ENCODE assay signal across 7 mouse cellular contexts in the genomic region with DNA sequence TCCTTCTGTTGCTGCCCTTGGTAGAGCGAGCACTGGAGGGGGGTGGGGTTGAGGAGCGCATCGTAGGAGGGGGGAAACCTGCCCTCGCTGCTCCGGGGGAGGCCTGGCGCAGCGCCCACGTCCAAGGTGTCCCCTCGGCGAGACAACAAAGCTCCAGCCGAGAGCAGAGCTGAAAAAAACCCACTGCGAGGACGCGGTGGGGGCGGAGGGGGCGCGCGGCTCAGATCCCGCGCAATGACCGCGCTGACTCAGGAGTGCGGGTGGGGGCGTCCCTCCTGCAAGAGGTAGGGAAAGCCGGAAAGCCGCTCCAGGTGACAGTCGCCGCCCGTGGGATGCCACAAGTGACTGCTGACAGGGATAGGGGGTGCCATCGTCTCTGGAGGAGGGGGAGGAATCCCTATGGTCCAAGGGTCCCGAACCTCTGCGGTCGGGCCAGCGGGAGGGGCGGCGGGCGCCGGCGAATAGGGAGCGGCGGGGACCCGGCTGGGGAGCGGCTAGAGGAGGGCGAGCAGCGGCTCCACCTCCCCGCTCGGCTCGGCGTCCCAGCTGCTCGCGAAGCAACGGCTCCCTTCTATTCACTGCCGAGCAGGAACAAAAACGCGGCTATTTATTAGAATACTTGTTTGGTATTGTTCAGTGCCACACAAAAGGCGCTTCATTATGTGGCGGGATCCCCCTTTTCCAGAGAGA. TPM values are rescaled to one million over a fixed set of nuclear protein-coding genes. Genes with fewer than 3 reads are reported as not detected.
DNase-seq lines count a peak whose midpoint lies in the region; ATAC-seq and TF ChIP-seq lines count a peak whose summit lies in the region.

No protein-coding gene starts in this region.

- peak overlapping the region; percentile 30 for H3K4me3 ChIP-seq in lung, embryonic 16.5 days (ENCODE audit: low read length)
- H3K4me3 ChIP-seq in forebrain, embryonic 11.5 days (ENCODE audit: low read depth, low read length) = peak overlapping the region; percentile 48
- peak overlapping the region; percentile 37 for H3K4me3 ChIP-seq in intestine, postnatal 0 days (ENCODE audit: low read depth, low read length)

- no peak for DNase-seq in lung, postnatal 25 days (ENCODE audit: low spot score)
- DNase-seq in forebrain, embryonic 11.5 days (ENCODE audit: low spot score) = peak; percentile 82
- peak; percentile 66 for DNase-seq in retina, postnatal 1 day
- no peak for DNase-seq in right cerebral cortex, postnatal 10 days (ENCODE audit: low spot score in 2 of 2)
- DNase-seq in spleen, postnatal 10 days (ENCODE audit: low spot score in 2 of 2) = no peak

- no peak overlapping the region for H3K27ac ChIP-seq in lung, embryonic 16.5 days (ENCODE audit: low read length)
- peak overlapping the region; percentile 82 for H3K27ac ChIP-seq in forebrain, embryonic 11.5 days (ENCODE audit: low read depth, low read length)
- H3K27ac ChIP-seq in intestine, postnatal 0 days (ENCODE audit: low read depth, low read length) = no peak overlapping the region

- under 1% methylated on average over 56 of the region's 57 CpGs for WGBS in lung, embryonic 16.5 days
- WGBS in forebrain, embryonic 11.5 days = under 1% methylated on average over 55 of the region's 57 CpGs
- WGBS in intestine, postnatal 0 days = under 1% methylated on average over 56 of the region's 57 CpGs

- ATAC-seq in lung, embryonic 16.5 days (ENCODE audit: low read depth) = peak; percentile 55; the same call in 1 of the 2 replicates
- ATAC-seq in forebrain, embryonic 11.5 days (replicated peaks; ENCODE audit: low FRiP score) = peak; percentile 60
- ATAC-seq in intestine, postnatal 0 days = no peak

- H3K9ac ChIP-seq in lung, embryonic 16.5 days (ENCODE audit: low read length) = no peak overlapping the region
- peak overlapping the region; percentile 82 for H3K9ac ChIP-seq in forebrain, embryonic 11.5 days (ENCODE audit: low read length)
- no peak overlapping the region for H3K9ac ChIP-seq in intestine, postnatal 0 days (ENCODE audit: low read depth, low read length)

- no peak for TF ChIP-seq CTCF in intestine, postnatal 0 days (IDR thresholded peaks at IDR 0.05; ENCODE audit: low read depth)

- peaks cover 28% of the 10 kb centered on the region for H3K4me1 ChIP-seq in lung, embryonic 16.5 days (replicated peaks; ENCODE audit: control insufficient read depth, insufficient read depth, low read length)
- peaks cover 35% of the 10 kb centered on the region for H3K4me1 ChIP-seq in forebrain, embryonic 11.5 days (replicated peaks; ENCODE audit: control insufficient read depth, insufficient read depth, low read length)
- no peaks in the 10 kb centered on the region for H3K4me1 ChIP-seq in intestine, postnatal 0 days (replicated peaks; ENCODE audit: control insufficient read depth, insufficient read depth, low read length)

- H3K36me3 ChIP-seq in lung, embryonic 16.5 days (ENCODE audit: control insufficient read depth, insufficient read depth, low read length) = no peaks in the 10 kb centered on the region
- no peaks in the 10 kb centered on the region for H3K36me3 ChIP-seq in forebrain, embryonic 11.5 days (ENCODE audit: control insufficient read depth, insufficient read depth, low read length)
- H3K36me3 ChIP-seq in intestine, postnatal 0 days (ENCODE audit: control insufficient read depth, insufficient read depth) = no peaks in the 10 kb centered on the region

- H3K4me2 ChIP-seq in lung, embryonic 16.5 days (ENCODE audit: low read depth, low read length) = peak overlapping the region; percentile 47
- H3K4me2 ChIP-seq in forebrain, embryonic 11.5 days (ENCODE audit: low read depth, low read length, severe bottlenecking) = peak overlapping the region; percentile 93
- H3K4me2 ChIP-seq in intestine, postnatal 0 days (replicated peaks; ENCODE audit: low read depth) = peak overlapping the region; percentile 65

- H3K27me3 ChIP-seq in lung, embryonic 16.5 days (ENCODE audit: control insufficient read depth, insufficient read depth, low read depth, low read length) = peaks cover 92% of the 10 kb centered on the region
- peaks cover 74% of the 10 kb centered on the region for H3K27me3 ChIP-seq in forebrain, embryonic 11.5 days (ENCODE audit: control insufficient read depth, insufficient read depth, low read length)
- peaks cover 98% of the 10 kb centered on the region for H3K27me3 ChIP-seq in intestine, postnatal 0 days (replicated peaks; ENCODE audit: control insufficient read depth, insufficient read depth, low read length)

- H3K9me3 ChIP-seq in lung, embryonic 16.5 days (ENCODE audit: control insufficient read depth, low read length) = no peaks in the 10 kb centered on the region
- H3K9me3 ChIP-seq in forebrain, embryonic 11.5 days (ENCODE audit: control insufficient read depth, low read length) = no peaks in the 10 kb centered on the region
- H3K9me3 ChIP-seq in intestine, postnatal 0 days (ENCODE audit: control insufficient read depth) = no peaks in the 10 kb centered on the region

RNA-seq across cellular contexts. Expression of a gene that starts 10.0 kb away (rescaled TPM):
- polyA plus RNA-seq in lung, embryonic 16.5 days (2015; fragmentation: Nextera tagmentation; extraction: Ambion mirVana) = not detected in 2 replicates
- 11.3 and 12.4 TPM in 2 replicates for polyA plus RNA-seq in forebrain, embryonic 11.5 days (2014; fragmentation: Nextera tagmentation; extraction: Ambion mirVana)
- not detected in 2 replicates for polyA plus RNA-seq in intestine, postnatal 0 days (2015; fragmentation: Nextera tagmentation; extraction: Ambion mirVana)

Comparison
In these comparisons a context has a peak if more than half of its experiments do, and no peak if none do; other contexts are left out.
1. DNase-seq: peak in forebrain, embryonic 11.5 days (single experiment) and retina, postnatal 1 day (single experiment); none in lung, postnatal 25 days (single experiment), right cerebral cortex, postnatal 10 days (0 of 2) and spleen, postnatal 10 days (0 of 2).
2. RNA of a gene that starts 10.0 kb away (polyA plus RNA-seq): 11.3 to 12.4 TPM in forebrain, embryonic 11.5 days; not detected in intestine, postnatal 0 days and not detected in lung, embryonic 16.5 days; every median in the first group is over 10 times any median in the second.
3. Peak in every context shown above with its lines, with median percentiles within 50 percentile points of each other: H3K4me2 ChIP-seq and H3K4me3 ChIP-seq.